In the genomic region with DNA sequence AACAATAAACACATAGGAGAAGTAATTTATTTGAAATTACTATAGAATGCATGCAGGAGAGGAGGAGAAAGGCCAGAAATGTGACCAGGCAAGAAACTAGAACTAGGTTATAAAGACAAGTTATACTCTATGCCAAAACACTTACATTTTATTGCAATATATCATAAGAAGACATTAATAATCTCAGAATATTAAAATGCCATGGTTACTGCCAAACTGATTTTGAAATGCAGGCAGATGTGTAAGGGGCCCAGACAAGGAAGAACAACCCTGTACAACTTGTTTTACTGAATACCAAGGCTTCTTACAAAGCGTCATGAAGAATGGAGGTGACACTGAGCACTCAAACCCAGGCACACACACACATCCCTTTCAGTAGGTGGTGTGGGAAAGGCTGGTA, we compare ENCODE assay signal across 28 mouse cellular contexts.
"Had no signal": no experiment of that assay in that cellular context is flagged by ENCODE, and none has a peak within 500 bp of the region (broad histone marks: within the 10 kb centered on the region; RNA-seq: fewer than 3 reads in every experiment).

No protein-coding gene starts in this region.

- H3K27ac ChIP-seq: embryonic facial prominence, embryonic 10.5 days; embryonic facial prominence, embryonic 12.5 days; embryonic facial prominence, embryonic 13.5 days; embryonic facial prominence, embryonic 15.5 days; forebrain, embryonic 10.5 days; forebrain, embryonic 12.5 days; forebrain, embryonic 13.5 days; forebrain, embryonic 15.5 days; gastrocnemius, adult 2 months; heart, adult 2 months; heart, embryonic 10.5 days had no signal

- H3K36me3 ChIP-seq: embryonic facial prominence, embryonic 10.5 days; embryonic facial prominence, embryonic 12.5 days; embryonic facial prominence, embryonic 13.5 days; embryonic facial prominence, embryonic 15.5 days; forebrain, embryonic 10.5 days; forebrain, embryonic 12.5 days; forebrain, embryonic 15.5 days; heart, embryonic 10.5 days had no signal

- H3K9ac ChIP-seq: embryonic facial prominence, embryonic 12.5 days; embryonic facial prominence, embryonic 13.5 days; embryonic facial prominence, embryonic 15.5 days; forebrain, embryonic 12.5 days; forebrain, embryonic 13.5 days; forebrain, embryonic 15.5 days; forebrain, postnatal 0 days had no signal

- H3K4me2 ChIP-seq: embryonic facial prominence, embryonic 12.5 days; embryonic facial prominence, embryonic 13.5 days; embryonic facial prominence, embryonic 15.5 days; forebrain, embryonic 12.5 days; forebrain, embryonic 13.5 days; forebrain, embryonic 15.5 days had no signal

- H3K27me3 ChIP-seq: embryonic facial prominence, embryonic 12.5 days; embryonic facial prominence, embryonic 13.5 days; embryonic facial prominence, embryonic 15.5 days; forebrain, embryonic 12.5 days; forebrain, embryonic 13.5 days; forebrain, embryonic 15.5 days had no signal

- ATAC-seq: forebrain, embryonic 13.5 days; forebrain, embryonic 14.5 days; forebrain, embryonic 15.5 days; forebrain, embryonic 16.5 days; forebrain, postnatal 0 days had no signal

- H3K4me1 ChIP-seq: embryonic facial prominence, embryonic 10.5 days; embryonic facial prominence, embryonic 12.5 days; embryonic facial prominence, embryonic 13.5 days; embryonic facial prominence, embryonic 15.5 days; forebrain, embryonic 10.5 days; forebrain, embryonic 12.5 days; forebrain, embryonic 13.5 days; forebrain, embryonic 15.5 days; heart, embryonic 10.5 days had no signal

- H3K9me3 ChIP-seq: embryonic facial prominence, embryonic 10.5 days; embryonic facial prominence, embryonic 12.5 days; embryonic facial prominence, embryonic 13.5 days; embryonic facial prominence, embryonic 15.5 days; forebrain, embryonic 10.5 days; forebrain, embryonic 12.5 days; forebrain, embryonic 13.5 days; forebrain, embryonic 15.5 days; heart, embryonic 10.5 days had no signal

- H3K4me3 ChIP-seq: embryonic facial prominence, embryonic 10.5 days; embryonic facial prominence, embryonic 12.5 days; embryonic facial prominence, embryonic 13.5 days; embryonic facial prominence, embryonic 15.5 days; erythroblast, embryonic 14.5 days; forebrain, embryonic 10.5 days; forebrain, embryonic 12.5 days; forebrain, embryonic 13.5 days; forebrain, embryonic 15.5 days; gastrocnemius, adult 2 months; heart, adult 2 months; heart, embryonic 10.5 days had no signal

- DNase-seq: cerebellum, adult 2 months; cerebellum, adult 9-10 months; cerebellum, adult 9-11 months; cerebellum, postnatal 10 days; cerebellum, postnatal 14 days; cerebellum, postnatal 25 days; cerebellum, postnatal 36 days; embryo, embryonic 11 days; forebrain, postnatal 0 days; gastrocnemius, adult 2 months; gastrocnemius, postnatal 10 days; gastrocnemius, postnatal 14 days; gastrocnemius, postnatal 25 days; gastrocnemius, postnatal 36 days; heart, adult 11 months; heart, adult 2 months had no signal
